Mouse (Mus musculus) hindbrain, postnatal 0 days (tissue): ENCODE results near the gene Psmc3ip. TPM values are rescaled to one million over a fixed set of nuclear protein-coding genes. Genes with fewer than 3 reads are reported as not detected.
A peak's percentile ranks its signal among the peaks of the same experiment; 100 is the strongest.
"Not testable (repeated sequence)": the region's sequence is repeated elsewhere in the genome, so short reads cannot be mapped to it uniquely, and the experiment has no call there.

Experiments
- ATAC-seq: fragments of 200-750 bp; cut with Nextera tagmentation; 2 replicates; pipeline ENCODE4 v1.8.0; 2017; ENCODE audit warnings: mild to moderate bottlenecking, moderate TSS enrichment, moderate library complexity
- DNase-seq: peaks from one replicate; pipeline ENCODE4 v3.0.0-alpha.2; 2015; ENCODE audit warnings: low spot score
- H3K27ac ChIP-seq: fragments of 300-500 bp; sonication (generic); 2 replicates; pipeline ENCODE4 v1.5.1; 2014; ENCODE audit warnings: mild to moderate bottlenecking
- H3K27me3 ChIP-seq: fragments of 300-500 bp; sonication (generic); 2 replicates; pipeline ENCODE4 v1.6.1; 2014; ENCODE audit warnings: low read length, mixed read lengths; ENCODE audit not compliant: insufficient read depth
- H3K36me3 ChIP-seq: fragments of 300-500 bp; sonication (generic); 2 replicates; pipeline ENCODE4 v1.6.1; 2014; ENCODE audit warnings: low read length, mixed read lengths; ENCODE audit not compliant: insufficient read depth
- H3K4me1 ChIP-seq: fragments of 300-500 bp; sonication (generic); 2 replicates; pipeline ENCODE4 v1.6.1; 2014; ENCODE audit warnings: antibody characterized with exemption, low read length, mixed read lengths; ENCODE audit not compliant: insufficient read depth
- H3K4me2 ChIP-seq: fragments of 300-500 bp; sonication (generic); 2 replicates; pipeline ENCODE4 v1.6.1; 2014; ENCODE audit warnings: low read depth, mild to moderate bottlenecking, low read length, moderate library complexity, mixed read lengths
- H3K4me3 ChIP-seq: fragments of 300-500 bp; sonication (generic); 2 replicates; pipeline ENCODE4 v1.5.1; 2014; ENCODE audit warnings: low read length
- H3K9ac ChIP-seq: fragments of 300-500 bp; sonication (generic); replicated peaks from 2 replicates; pipeline ENCODE4 v1.6.1; 2014; ENCODE audit warnings: mild to moderate bottlenecking, low read length, moderate library complexity, mixed read lengths
- H3K9me3 ChIP-seq: fragments of 300-500 bp; sonication (generic); 2 replicates; pipeline ENCODE4 v1.6.1; 2016; ENCODE audit warnings: low read length, mixed read lengths
- CTCF ChIP-seq: IDR thresholded peaks from 2 replicates; pipeline ENCODE4 v1.5.1; 2016; ENCODE audit warnings: antibody characterized with exemption, control low read depth, low read depth
- WGBS: fragments of 180-500 bp; shearing (Covaris S2); extraction: QIAGEN DNeasy Blood & Tissue Kit; methylation state at CpG from one replicate; pipeline ENCODE4 v1.1.7; 2014; 5-methylcytosine and 5-hydroxymethylcytosine counted together
- polyA plus RNA-seq: library from polyadenylated mRNA; unstranded; fragments of >200 nt; fragmentation: Nextera tagmentation; extraction: Ambion mirVana; gene quantifications from 2 replicates; pipeline ENCODE4 v1.2.1, GENCODE M21; 2015
- total RNA-seq: library from RNA; depleted of rRNA; stranded (reverse); fragments of >200 nt; gene quantifications from 2 replicates; pipeline ENCODE4 v1.2.3, GENCODE M21; 2014

Gene Psmc3ip
- total and polyA plus RNA-seq, 2 experiments from 2014 or later, result 2.9 to 16.3 TPM

GRCm38 (mm10) chr11:101130056-101130756 is 35.0 kb upstream of the Psmc3ip start:
- 55% methylated on average over 18 of the region's 18 CpGs for WGBS
- Histone ChIP-seq H3K27me3 (no peaks in the 10 kb centered on the region), H3K4me3 (no peak overlapping the region), H3K4me2 (no peak overlapping the region), H3K36me3 (peaks cover 11% of the 10 kb centered on the region), H3K9me3 (no peaks in the 10 kb centered on the region), H3K4me1 (no peaks in the 10 kb centered on the region), H3K27ac (no peak overlapping the region), H3K9ac (no peak overlapping the region)
- DNase-seq (no peak), ATAC-seq (no peak)
- TF ChIP-seq CTCF, result no peak

GRCm38 (mm10) chr11:101128996-101129577 is 33.9 kb upstream of the Psmc3ip start:
- no peak overlapping the region for H3K27ac ChIP-seq
- H3K9ac ChIP-seq, result no peak overlapping the region
- H3K4me3 ChIP-seq, result no peak overlapping the region
- H3K9me3 ChIP-seq, result no peaks in the 10 kb centered on the region
- H3K4me2 ChIP-seq, result no peak overlapping the region
- H3K27me3 ChIP-seq, result no peaks in the 10 kb centered on the region
- no peaks in the 10 kb centered on the region for H3K4me1 ChIP-seq
- DNase-seq, result no peak
- peaks cover 11% of the 10 kb centered on the region for H3K36me3 ChIP-seq
- TF ChIP-seq CTCF, result no peak
- 81% methylated on average over 11 of the region's 11 CpGs for WGBS
- ATAC-seq, result no peak

GRCm38 (mm10) chr11:101127075-101127474 is 31.8 kb upstream of the Psmc3ip start:
- Histone ChIP-seq H3K4me3 (no peak overlapping the region), H3K27me3 (no peaks in the 10 kb centered on the region), H3K27ac (no peak overlapping the region), H3K9me3 (no peaks in the 10 kb centered on the region), H3K9ac (no peak overlapping the region), H3K4me2 (no peak overlapping the region), H3K4me1 (no peaks in the 10 kb centered on the region), H3K36me3 (peaks cover 16% of the 10 kb centered on the region)
- 68% methylated on average over 1 of the region's 1 CpGs for WGBS
- ATAC-seq (no peak), DNase-seq (no peak)
- TF ChIP-seq CTCF, result peak; percentile 38

GRCm38 (mm10) chr11:101125008-101125407 is 29.8 kb upstream of the Psmc3ip start:
- WGBS, result 92% methylated on average over 5 of the region's 9 CpGs

GRCm38 (mm10) chr11:101124494-101124893 is 29.3 kb upstream of the Psmc3ip start:
- not testable (repeated sequence) for H3K4me1 ChIP-seq, H3K27me3 ChIP-seq, H3K9ac ChIP-seq, H3K4me2 ChIP-seq, H3K9me3 ChIP-seq, H3K27ac ChIP-seq, H3K4me3 ChIP-seq, ATAC-seq, DNase-seq
- WGBS, result 96% methylated on average over 8 of the region's 8 CpGs
- H3K36me3 ChIP-seq, result peaks cover 16% of the 10 kb centered on the region

More at GRCm38 (mm10) chr11:101125008-101125407, 29.8 kb upstream of the Psmc3ip start:
- H3K9ac ChIP-seq, ATAC-seq, H3K27me3 ChIP-seq, H3K9me3 ChIP-seq, DNase-seq, H3K4me2 ChIP-seq, H3K4me1 ChIP-seq, H3K27ac ChIP-seq, H3K4me3 ChIP-seq: not testable (repeated sequence)
- H3K36me3 ChIP-seq, result peaks cover 16% of the 10 kb centered on the region

- Histone ChIP-seq H3K9me3 (no peaks in the 10 kb centered on the region), H3K4me1 (peaks cover 14% of the 10 kb centered on the region; the same call in 1 of the 2 replicates), H3K27ac (peak overlapping the region; percentile 83), H3K9ac (peak overlapping the region; percentile 53), H3K27me3 (no peaks in the 10 kb centered on the region), H3K4me2 (peak overlapping the region; percentile 78), H3K4me3 (peak overlapping the region; percentile 97), H3K36me3 (peaks cover 6% of the 10 kb centered on the region)
- 21% methylated on average over 19 of the region's 19 CpGs for WGBS
- DNase-seq (no peak), ATAC-seq (no peak)
- no peak for TF ChIP-seq CTCF
Measured at GRCm38 (mm10) chr11:101120545-101121188, 25.4 kb upstream of the Psmc3ip start.
